Mouse (Mus musculus) urinary bladder, adult 18-20 months (tissue): ENCODE results near the gene F10.

Source experiments
- DNase-seq, 2 experiments: peaks; one replicate each; pipeline ENCODE4 v3.0.0; 2022; ENCODE audit warnings: low spot score in 2 of 2, mixed read lengths in 2 of 2

The F10 gene

GRCm38 (mm10) chr8:13037015-13037414 is at the start of gene F10:
TSS of gene F10 (plus strand) at chr8:13037308.
- DNase-seq, result no peak

- DNase-seq, result no peak
These were observed 49.5 kb upstream of the F10 start for GRCm38 (mm10) chr8:12987571-12987970.

- DNase-seq, result no peak
These were observed 48.2 kb upstream of the F10 start for GRCm38 (mm10) chr8:12988722-12989430.

- no peak for DNase-seq
These were observed 45.7 kb upstream of the F10 start for GRCm38 (mm10) chr8:12991411-12991810.

- no peak for DNase-seq
These were observed 42.6 kb upstream of the F10 start for GRCm38 (mm10) chr8:12994468-12994867.

GRCm38 (mm10) chr8:12995481-12995880 is 41.6 kb upstream of the F10 start:
- no peak for DNase-seq

DNA sequence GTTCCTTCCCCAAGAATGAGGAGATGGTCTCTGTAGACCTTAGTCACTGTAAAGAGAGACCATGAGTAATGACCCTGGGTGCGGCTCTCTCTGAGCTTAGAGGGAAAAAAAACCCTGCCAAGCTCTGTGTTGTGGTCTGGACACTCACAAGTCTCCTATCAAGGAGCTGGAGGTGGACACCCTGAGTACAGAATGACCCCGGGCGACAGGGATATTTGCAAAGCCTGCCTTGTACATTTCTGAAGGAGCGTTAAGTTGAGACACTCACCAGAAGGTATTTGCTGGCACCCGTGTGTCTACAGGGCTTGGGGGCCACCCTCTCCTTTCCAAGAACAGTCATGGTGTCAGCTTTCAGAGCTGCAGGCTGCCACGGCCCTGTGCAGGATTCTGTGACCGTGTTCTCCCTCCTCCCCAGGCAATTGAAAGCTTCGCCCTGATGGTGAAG is 40.3 kb upstream of the F10 start:
- no peak for DNase-seq

DNA sequence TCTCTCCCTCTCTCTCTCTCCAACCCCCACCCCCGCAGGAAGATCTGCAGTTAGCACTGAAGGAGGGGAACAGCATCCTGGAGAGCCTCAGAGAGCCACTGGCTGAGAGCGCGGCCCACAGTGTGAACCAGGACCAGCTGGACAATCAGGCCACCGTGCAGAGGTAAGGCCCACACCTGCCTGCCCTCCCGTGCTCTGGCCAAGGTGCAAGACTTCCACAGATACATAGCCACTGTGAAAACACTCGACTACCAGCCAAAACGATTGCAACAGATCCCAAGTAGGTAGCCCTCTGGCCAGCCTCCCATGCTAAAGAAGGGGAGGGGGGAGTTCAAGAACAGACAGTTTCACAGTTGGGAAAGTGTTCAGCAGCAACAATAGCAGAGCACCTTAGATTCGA is 38.8 kb upstream of the F10 start:
- no peak for DNase-seq

GRCm38 (mm10) chr8:12999793-13000192 is 37.3 kb upstream of the F10 start:
- DNase-seq, result no peak

GRCm38 (mm10) chr8:13007458-13007857 is 29.6 kb upstream of the F10 start:
- no peak for DNase-seq

- no peak for DNase-seq
These were observed 26.8 kb upstream of the F10 start for GRCm38 (mm10) chr8:13010313-13010712.

GRCm38 (mm10) chr8:13019560-13019959 is 17.5 kb upstream of the F10 start:
- no peak for DNase-seq

DNA sequence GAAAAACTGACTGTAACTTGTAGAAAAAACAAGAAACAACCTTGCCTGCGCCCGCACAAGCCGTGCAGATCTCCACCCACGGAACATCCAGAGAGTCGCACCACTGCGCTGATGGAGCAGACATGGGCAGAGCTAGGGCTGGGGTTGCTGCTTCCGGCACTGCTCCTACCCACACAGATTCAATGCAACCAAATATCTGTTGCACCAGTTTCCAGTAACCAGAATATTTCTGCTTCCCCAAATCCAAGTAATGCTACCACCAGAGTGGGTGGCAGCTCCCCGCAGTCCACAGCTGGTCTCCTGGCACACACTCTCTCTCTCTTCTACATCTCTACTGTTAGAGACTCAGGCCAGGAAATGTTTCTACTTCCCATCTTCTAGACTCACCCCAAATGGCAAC is 15.3 kb upstream of the F10 start:
- no peak for DNase-seq

DNA sequence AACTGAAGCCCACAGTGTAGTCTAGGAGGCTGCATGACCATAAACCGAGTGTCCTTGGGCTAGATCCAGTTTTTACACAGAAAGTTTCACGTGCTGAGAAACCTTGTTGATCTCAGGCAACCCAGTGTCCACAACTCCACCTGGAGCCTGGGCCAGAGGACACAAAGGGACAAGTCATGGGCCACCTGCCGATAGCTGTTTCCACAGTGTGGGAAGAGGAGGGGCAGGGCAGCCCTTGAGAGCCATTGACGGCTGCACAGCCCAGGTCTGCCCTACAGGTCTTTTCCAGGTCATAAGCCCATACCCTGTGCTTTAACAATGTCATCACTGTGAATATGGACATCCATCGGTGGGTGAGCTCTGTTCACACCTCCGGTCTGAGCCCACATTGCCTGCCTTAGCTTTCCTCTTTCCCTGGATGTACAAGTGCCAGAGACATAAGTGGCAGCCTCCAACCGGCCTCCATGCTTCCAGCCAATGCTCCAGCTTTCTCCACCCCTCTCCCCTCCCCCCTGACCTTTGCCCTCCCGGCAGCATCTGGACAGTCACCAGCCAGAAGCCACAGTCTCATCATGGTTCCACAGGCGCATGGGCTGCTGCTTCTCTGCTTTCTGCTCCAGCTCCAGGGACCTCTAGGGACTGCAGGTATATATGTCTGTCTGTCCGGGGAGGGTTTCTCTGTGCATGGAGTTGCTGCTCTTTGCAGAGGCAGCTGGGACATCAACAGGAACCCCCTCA is 11.5 kb upstream of the F10 start, which contains the start of gene F7:
Gene F7 (plus strand): TSS at position 548 of the 738 bp plus-strand sequence.
- DNase-seq, result no peak

GRCm38 (mm10) chr8:13027615-13028014 is 9.5 kb upstream of the F10 start:
- no peak for DNase-seq

GRCm38 (mm10) chr8:13028482-13028881 is 8.6 kb upstream of the F10 start:
- no peak for DNase-seq

GRCm38 (mm10) chr8:13036346-13036812 is 729 bp upstream of the F10 start:
- DNase-seq, result no peak

DNA sequence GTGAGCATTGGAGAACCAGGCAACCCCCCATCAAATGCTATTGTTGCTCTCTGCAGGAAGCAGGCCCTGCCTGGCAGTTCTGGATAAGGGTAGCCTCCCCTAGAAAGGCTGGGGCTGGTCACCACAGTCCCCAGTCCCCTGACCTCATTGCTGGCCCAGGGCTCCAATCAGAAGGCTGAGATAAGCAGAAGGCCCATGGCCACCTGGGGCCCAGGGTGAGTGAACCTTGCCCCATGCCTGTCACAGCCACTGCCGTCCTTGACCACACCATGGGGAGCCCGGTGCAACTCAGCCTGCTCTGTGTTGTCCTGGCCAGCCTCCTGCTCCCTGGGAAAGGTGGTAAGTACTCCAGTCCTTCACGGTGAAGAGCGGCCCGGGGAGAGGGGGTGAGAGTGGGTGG is 461 bp downstream of the F10 start:
- no peak for DNase-seq

DNA sequence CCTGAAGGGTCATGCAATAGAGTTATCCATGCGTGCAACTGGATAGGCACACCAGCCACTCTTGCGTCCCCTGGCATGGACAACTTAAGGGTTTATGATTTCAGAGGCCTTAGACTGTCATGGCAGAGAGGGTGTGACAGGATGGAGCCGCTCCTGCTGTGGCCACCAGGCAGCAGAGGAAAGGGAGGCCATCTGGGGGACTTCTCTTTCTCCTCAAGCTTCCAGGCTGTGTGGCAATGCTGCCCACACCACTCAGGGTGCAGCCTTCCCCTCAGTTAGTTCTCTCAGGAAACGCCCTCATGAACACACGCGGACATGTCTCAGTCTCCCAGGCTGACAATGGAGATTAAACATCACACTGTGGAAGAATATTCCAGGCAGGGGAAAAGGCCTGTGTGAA is 1.9 kb downstream of the F10 start:
- no peak for DNase-seq

- DNase-seq, result no peak
These were observed 4.4 kb downstream of the F10 start for GRCm38 (mm10) chr8:13041459-13041858.

GRCm38 (mm10) chr8:13047652-13048051 is 10.5 kb downstream of the F10 start:
- DNase-seq, result no peak

DNA sequence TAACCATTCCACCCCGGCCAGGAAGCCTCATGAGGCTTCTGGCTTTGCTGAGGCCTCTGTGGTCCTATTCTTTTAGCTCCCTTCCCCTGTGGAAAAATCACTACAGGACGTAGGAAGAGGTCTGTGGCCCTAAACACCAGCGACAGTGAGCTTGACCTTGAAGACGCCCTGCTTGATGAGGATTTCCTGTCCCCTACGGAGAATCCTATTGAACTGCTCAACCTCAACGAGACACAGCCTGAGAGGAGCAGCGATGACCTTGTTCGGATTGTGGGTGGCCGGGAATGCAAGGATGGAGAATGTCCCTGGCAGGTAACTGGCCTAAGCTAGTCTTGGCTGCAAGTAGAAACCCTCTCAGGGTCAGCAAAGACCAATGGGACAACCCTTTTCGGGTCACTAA is 13.4 kb downstream of the F10 start:
- no peak for DNase-seq

GRCm38 (mm10) chr8:13057351-13057750 is 20.2 kb downstream of the F10 start:
- no peak for DNase-seq
